Mouse (Mus musculus): ENCODE measurements around the gene Cdc20b. TPM values are rescaled to one million over a fixed set of nuclear protein-coding genes. Genes with fewer than 3 reads are reported as not detected.
A peak's percentile ranks its signal among the peaks of the same experiment; 100 is the strongest.

Cdc20b gene
- polyA plus RNA-seq (2015; fragmentation: Nextera tagmentation; extraction: Ambion mirVana): 0.11 TPM in 1 of 2 replicates, not detected in the other

GRCm38 (mm10) chr13:113034950-113035421, at the start of gene Cdc20b:
Gene Cdc20b (plus strand): TSS chr13:113035111.

GRCm38 (mm10) chr13:112987532-112987943, 47.4 kb upstream of the Cdc20b start, which contains the start of gene Ccno:
Gene Ccno (plus strand): TSS chr13:112987802.

DNA sequence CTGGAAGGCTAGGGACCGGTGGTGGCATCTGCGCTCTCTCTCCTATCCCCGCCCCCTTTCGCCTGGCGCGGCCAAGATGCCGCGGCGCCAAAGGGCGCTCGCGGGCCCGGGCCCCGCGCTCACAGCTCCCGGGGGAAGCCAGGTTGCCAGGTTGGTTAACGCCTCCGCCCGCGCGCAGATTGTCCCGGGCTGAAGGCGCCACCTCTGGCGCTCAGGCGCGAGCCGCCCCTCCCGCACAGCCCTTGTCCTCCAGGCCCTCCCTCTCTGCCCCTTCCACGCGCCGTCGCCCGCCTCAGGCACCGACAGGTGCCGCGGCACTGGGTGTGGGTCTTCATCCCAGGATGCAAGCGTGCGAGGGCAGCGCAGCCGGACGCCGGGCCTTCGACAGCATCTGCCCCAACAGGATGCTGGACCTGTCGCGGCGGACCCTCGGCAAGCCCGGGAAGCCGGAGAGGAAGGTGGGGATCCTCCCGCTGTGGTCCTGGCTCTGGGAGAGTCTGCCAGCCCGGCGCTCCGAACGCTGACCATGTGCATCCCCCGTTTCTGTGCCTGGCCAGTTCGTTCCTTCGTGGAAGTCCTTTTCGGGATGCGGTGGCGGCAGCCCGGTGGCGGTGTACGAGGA, 41.3 kb upstream of the Cdc20b start, which contains the start of gene Mcidas:
Mcidas (plus strand) TSS at position 315 of the 622 bp plus-strand sequence.

GRCm38 (mm10) chr13:113046211-113046883, 11.4 kb downstream of the Cdc20b start, which contains the start of gene Gpx8:
Gene Gpx8 (minus strand): TSS chr13:113046410.

DNA sequence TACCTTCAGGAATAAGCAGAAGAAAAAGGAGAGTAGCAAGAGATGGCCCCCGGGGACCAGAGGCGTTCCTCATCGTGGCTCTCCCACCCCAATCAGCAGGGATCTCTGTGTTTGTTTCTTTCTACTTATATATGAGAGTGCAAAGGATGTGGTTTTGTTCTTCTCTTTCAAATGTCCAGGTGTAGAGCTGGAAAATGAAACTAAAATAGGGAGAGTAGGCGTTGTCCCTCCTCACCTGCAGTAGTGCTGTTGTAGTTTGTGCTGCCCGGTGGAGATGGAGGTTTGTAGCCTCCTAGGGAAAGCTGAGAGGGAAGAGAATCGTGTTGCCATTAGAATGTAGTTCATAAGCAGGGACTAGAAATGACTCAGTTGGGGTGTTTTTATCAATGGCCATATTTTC, 66.0 kb downstream of the Cdc20b start, which contains the start of gene Gzma:
Gzma (minus strand) TSS at position 103 of the 400 bp plus-strand sequence.

Small RNAs within 50 kb of the gene (microRNA-seq; reads per million reads assigned to microRNA genes)
- 88.6 reads per million, percentile 42 among the genes with 10 or more reads in this experiment for gene Mir449a (ENCODE audit: borderline replicate concordance, insufficient number of aligned reads)
- not detected for gene Mir449b (ENCODE audit: borderline replicate concordance, insufficient number of aligned reads)
- not detected for gene Mir449c (ENCODE audit: borderline replicate concordance, insufficient number of aligned reads)

Other genes starting within 250 kb of the Cdc20b start
- gene Plpp1, start 234.3 kb upstream of the Cdc20b start, polyA plus RNA-seq (2015; fragmentation: Nextera tagmentation; extraction: Ambion mirVana): 253 and 443 TPM in 2 replicates
- gene Mtrex, start 107.7 kb upstream of the Cdc20b start, polyA plus RNA-seq (2015; fragmentation: Nextera tagmentation; extraction: Ambion mirVana): 36.2 and 49.1 TPM in 2 replicates
- gene Dhx29, start 107.7 kb upstream of the Cdc20b start, polyA plus RNA-seq (2015; fragmentation: Nextera tagmentation; extraction: Ambion mirVana): 9.1 and 15.8 TPM in 2 replicates
- gene Ccno, start 47.3 kb upstream of the Cdc20b start, polyA plus RNA-seq (2015; fragmentation: Nextera tagmentation; extraction: Ambion mirVana): 0.60 and 1.8 TPM in 2 replicates
- not detected in 2 replicates for gene Mcidas, start 41.3 kb upstream of the Cdc20b start, polyA plus RNA-seq (2015; fragmentation: Nextera tagmentation; extraction: Ambion mirVana)
- 234 and 411 TPM in 2 replicates for gene Gpx8, start 11.3 kb downstream of the Cdc20b start, polyA plus RNA-seq (2015; fragmentation: Nextera tagmentation; extraction: Ambion mirVana)
- gene Gzma, start 65.9 kb downstream of the Cdc20b start, polyA plus RNA-seq (2015; fragmentation: Nextera tagmentation; extraction: Ambion mirVana): 6.8 and 10.1 TPM in 2 replicates
- 3.9 and 16.0 TPM in 2 replicates for gene Esm1, start 174.5 kb downstream of the Cdc20b start, polyA plus RNA-seq (2015; fragmentation: Nextera tagmentation; extraction: Ambion mirVana)
- gene Gzmk, start 190.8 kb downstream of the Cdc20b start, polyA plus RNA-seq (2015; fragmentation: Nextera tagmentation; extraction: Ambion mirVana): not detected in 2 replicates

Data from adrenal gland, postnatal 0 days (tissue).